Mouse (Mus musculus) embryonic facial prominence, embryonic 11.5 days (tissue): Measurements from ENCODE around the gene Sdc3. TPM values are rescaled to one million over a fixed set of nuclear protein-coding genes. Genes with fewer than 3 reads are reported as not detected.

Experiments
- ATAC-seq: fragments of 200-750 bp; cut with Nextera tagmentation; replicated peaks from 2 replicates; pipeline ENCODE4 v1.8.0; 2017; ENCODE audit warnings: low read depth; ENCODE audit not compliant: insufficient number of reproducible peaks, low FRiP score, low TSS enrichment
- DNase-seq: peaks from one replicate; pipeline ENCODE4 v3.0.0-alpha.2; 2015; ENCODE audit warnings: low spot score
- H3K27ac ChIP-seq: fragments of 300-500 bp; sonication (generic); replicated peaks from 2 replicates; pipeline ENCODE4 v1.5.1; 2014; ENCODE audit warnings: mild to moderate bottlenecking, low read depth, low read length, control low read depth
- H3K27me3 ChIP-seq: fragments of 300-500 bp; sonication (generic); 2 replicates; pipeline ENCODE4 v1.6.1; 2014; ENCODE audit warnings: mild to moderate bottlenecking, low read length, moderate library complexity, mixed read lengths; ENCODE audit not compliant: control insufficient read depth, insufficient read depth
- H3K36me3 ChIP-seq: fragments of 300-500 bp; sonication (generic); replicated peaks from 2 replicates; pipeline ENCODE4 v1.6.1; 2014; ENCODE audit warnings: low read depth, mild to moderate bottlenecking, low read length, moderate library complexity, mixed read lengths; ENCODE audit not compliant: control insufficient read depth, insufficient read depth
- H3K4me1 ChIP-seq: fragments of 300-500 bp; sonication (generic); 2 replicates; pipeline ENCODE4 v1.6.1; 2014; ENCODE audit warnings: low read length, mixed read lengths; ENCODE audit not compliant: control insufficient read depth, insufficient read depth
- H3K4me2 ChIP-seq: fragments of 300-500 bp; sonication (generic); 2 replicates; pipeline ENCODE4 v1.6.1; 2014; ENCODE audit warnings: low read depth, mild to moderate bottlenecking, control low read depth, low read length, moderate library complexity
- H3K4me3 ChIP-seq: fragments of 300-500 bp; sonication (generic); 2 replicates; pipeline ENCODE4 v1.5.1; 2014; ENCODE audit warnings: low read depth, low read length, control low read depth
- H3K9ac ChIP-seq: fragments of 300-500 bp; sonication (generic); replicated peaks from 2 replicates; pipeline ENCODE4 v1.6.1; 2014; ENCODE audit warnings: mild to moderate bottlenecking, control low read depth, low read length
- H3K9me3 ChIP-seq: fragments of 300-500 bp; sonication (generic); replicated peaks from 2 replicates; pipeline ENCODE4 v1.6.1; 2016; ENCODE audit warnings: mild to moderate bottlenecking, low read length, inconsistent platforms, mixed read lengths; ENCODE audit not compliant: control insufficient read depth
- WGBS: fragments of 180-500 bp; shearing (Covaris S2); extraction: QIAGEN DNeasy Blood & Tissue Kit; methylation state at CpG from one replicate; pipeline ENCODE4 v1.1.7; 2014; 5-methylcytosine and 5-hydroxymethylcytosine counted together
- polyA plus RNA-seq: library from polyadenylated mRNA; unstranded; fragments of >200 nt; fragmentation: Nextera tagmentation; extraction: Ambion mirVana; gene quantifications from 2 replicates; pipeline ENCODE4 v1.2.1, GENCODE M21; 2014

Gene Sdc3
- polyA plus RNA-seq, 1 experiment from 2014 or later, result 12.3 TPM

DNA sequence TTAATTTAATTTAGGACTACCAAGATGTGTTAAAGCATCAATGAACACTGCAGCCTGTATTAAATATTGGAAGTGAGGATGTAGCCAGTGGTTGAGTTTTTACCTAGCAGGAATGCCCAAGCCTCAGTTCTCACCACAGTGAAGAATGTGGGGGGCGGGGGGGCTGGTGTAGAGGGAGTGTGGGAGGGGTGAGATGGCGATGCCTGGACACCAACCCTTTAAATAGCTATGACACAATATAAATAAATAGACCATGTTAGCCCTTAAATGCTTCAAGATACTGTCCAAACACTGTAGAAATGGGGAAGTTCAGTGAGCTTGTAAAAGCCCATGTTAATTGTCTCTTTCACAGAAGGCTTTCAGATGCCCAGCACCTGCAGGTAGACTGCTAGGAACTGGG is 32.5 kb upstream of the Sdc3 start:
- H3K36me3 ChIP-seq, result peaks cover 13% of the 10 kb centered on the region
- no peak overlapping the region for H3K4me3 ChIP-seq
- 81% methylated on average over 2 of the region's 2 CpGs for WGBS
- no peak for ATAC-seq
- H3K4me1 ChIP-seq, result no peaks in the 10 kb centered on the region
- no peak overlapping the region for H3K4me2 ChIP-seq
- DNase-seq, result no peak
- H3K9ac ChIP-seq, result no peak overlapping the region
- H3K27ac ChIP-seq, result no peak overlapping the region
- H3K27me3 ChIP-seq, result no peaks in the 10 kb centered on the region
- no peaks in the 10 kb centered on the region for H3K9me3 ChIP-seq

DNA sequence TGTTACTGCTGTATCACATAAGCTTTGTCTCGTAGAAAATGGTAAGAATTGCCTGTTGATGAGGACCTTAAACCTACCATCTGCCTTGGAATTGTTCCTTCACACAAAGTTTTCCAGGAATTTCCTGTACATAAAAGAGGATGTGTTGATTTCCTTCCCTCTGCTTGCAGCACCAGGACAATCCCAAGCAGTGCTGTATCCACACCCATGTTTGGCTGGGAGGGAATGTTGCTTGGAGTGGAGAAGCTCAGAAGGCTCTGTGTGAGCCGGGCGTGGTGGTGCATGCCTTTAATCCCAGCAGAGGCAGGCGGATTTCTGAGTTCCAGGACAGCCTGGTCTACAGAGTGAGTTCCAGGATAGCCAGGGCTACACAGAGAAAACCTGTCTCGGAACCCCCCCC is 30.5 kb upstream of the Sdc3 start:
- Histone ChIP-seq H3K9ac (no peak overlapping the region), H3K4me3 (no peak overlapping the region), H3K4me2 (no peak overlapping the region), H3K27me3 (no peaks in the 10 kb centered on the region), H3K36me3 (peaks cover 13% of the 10 kb centered on the region), H3K9me3 (no peaks in the 10 kb centered on the region), H3K27ac (no peak overlapping the region), H3K4me1 (no peaks in the 10 kb centered on the region)
- no peak for ATAC-seq
- WGBS, result 86% methylated on average over 5 of the region's 5 CpGs
- DNase-seq, result no peak

DNA sequence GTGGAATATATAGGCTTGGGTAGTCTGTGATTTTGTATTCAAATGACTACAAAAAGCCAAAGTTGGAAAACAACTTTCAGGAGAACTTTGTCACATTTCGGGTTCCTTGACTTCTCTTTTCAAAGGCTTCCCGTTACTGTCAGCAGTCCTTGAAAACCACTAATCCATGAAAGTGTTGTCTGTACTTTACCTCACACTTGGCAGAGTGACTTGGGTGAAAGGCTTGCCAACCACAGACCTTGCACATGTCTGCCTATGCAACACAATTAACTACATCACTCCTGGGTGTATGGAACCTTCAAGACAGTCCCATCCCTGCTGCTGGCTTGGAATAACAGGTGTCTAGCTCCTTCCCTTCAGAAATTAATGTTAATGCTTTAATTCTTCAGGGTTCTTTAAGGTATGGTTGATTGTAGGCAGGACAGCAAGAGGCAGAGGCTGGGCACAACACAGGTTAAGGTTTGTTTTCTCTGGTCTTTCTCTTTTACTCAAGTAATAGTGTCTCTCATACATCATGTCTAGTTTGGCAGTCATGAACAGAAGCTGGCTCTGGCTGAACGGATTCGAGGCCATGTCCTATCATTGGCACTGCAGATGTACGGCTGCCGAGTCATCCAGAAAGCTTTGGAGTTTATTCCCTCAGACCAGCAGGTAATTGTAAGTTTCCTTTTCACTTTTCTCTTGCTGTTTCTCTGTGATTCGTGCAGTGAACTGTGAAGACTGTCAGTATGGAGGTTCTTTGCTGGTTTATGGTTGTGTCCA is 26.8 kb upstream of the Sdc3 start:
- Histone ChIP-seq H3K4me3 (no peak overlapping the region), H3K27ac (no peak overlapping the region), H3K36me3 (peaks cover 7% of the 10 kb centered on the region), H3K9me3 (no peaks in the 10 kb centered on the region), H3K4me1 (no peaks in the 10 kb centered on the region), H3K4me2 (no peak overlapping the region), H3K9ac (no peak overlapping the region), H3K27me3 (no peaks in the 10 kb centered on the region)
- no peak for ATAC-seq
- DNase-seq, result no peak
- WGBS, result 93% methylated on average over 7 of the region's 7 CpGs

DNA sequence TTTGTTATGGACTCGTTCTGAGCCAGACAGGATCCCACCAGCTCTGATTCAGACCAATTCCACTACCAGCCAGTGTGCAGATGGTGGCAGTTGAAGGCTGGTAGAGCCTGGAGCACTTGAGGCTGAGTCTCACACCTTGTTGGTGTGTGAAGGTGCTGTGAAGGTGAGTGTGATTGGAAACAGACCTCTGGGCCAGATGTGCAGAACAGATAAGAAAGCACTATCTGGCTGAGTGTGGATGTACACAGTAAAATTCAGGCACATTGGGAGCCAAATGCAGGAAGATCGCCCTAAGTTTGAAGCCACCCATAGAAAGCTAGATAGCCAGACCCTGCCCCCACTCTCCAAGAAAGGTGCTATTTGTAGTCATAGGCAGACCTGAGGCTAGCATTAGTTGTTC is 25.9 kb upstream of the Sdc3 start:
- no peaks in the 10 kb centered on the region for H3K9me3 ChIP-seq
- no peak overlapping the region for H3K27ac ChIP-seq
- H3K4me3 ChIP-seq, result no peak overlapping the region
- ATAC-seq, result no peak
- no peak for DNase-seq
- no peaks in the 10 kb centered on the region for H3K4me1 ChIP-seq
- H3K4me2 ChIP-seq, result no peak overlapping the region
- H3K27me3 ChIP-seq, result no peaks in the 10 kb centered on the region
- peaks cover 7% of the 10 kb centered on the region for H3K36me3 ChIP-seq
- 95% methylated on average over 1 of the region's 2 CpGs for WGBS
- H3K9ac ChIP-seq, result no peak overlapping the region

DNA sequence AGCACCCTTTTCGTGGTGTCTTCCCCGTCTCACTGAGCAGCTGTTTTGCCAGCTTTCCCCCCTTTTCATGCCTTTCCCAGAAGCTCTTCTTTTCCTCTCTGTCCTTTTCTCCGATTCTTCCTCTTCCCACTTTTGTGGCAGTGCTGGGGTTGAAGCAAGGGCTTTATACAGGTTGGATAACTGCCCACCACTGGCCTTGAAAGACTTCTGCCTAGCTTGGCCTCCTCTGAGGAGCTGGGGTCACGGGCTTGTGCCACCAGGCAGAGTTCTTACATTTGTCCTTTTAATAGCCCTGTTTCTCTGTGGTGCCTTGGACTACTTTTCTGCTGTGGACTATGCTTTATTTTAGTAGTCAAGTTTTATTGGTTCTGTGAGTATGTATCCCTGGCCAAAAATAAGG is 25.4 kb upstream of the Sdc3 start:
- Histone ChIP-seq H3K9ac (no peak overlapping the region), H3K9me3 (no peaks in the 10 kb centered on the region), H3K27ac (no peak overlapping the region), H3K4me3 (no peak overlapping the region), H3K27me3 (no peaks in the 10 kb centered on the region), H3K36me3 (peaks cover 11% of the 10 kb centered on the region), H3K4me1 (no peaks in the 10 kb centered on the region), H3K4me2 (no peak overlapping the region)
- ATAC-seq, result no peak
- WGBS, result 95% methylated on average over 4 of the region's 4 CpGs
- no peak for DNase-seq

DNA sequence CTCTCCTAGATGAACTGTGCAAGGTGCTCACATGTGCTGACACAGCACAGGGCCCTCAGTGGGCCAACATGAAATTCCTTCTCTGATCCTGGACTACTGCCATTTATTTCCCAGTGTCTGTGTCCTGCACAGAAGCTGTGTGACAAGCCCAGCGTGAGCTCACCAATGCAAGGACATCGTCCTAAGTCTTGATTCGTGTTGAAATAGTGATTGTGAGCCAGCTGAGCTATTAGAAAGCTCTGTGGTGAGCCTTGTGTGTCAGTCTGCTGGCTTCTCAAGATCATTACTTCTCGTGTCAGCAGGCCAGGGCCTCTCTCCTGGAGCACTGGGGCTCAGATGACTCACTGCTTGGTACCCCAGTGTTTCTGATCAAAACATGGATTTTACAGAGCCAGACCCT is 18.4 kb upstream of the Sdc3 start:
- Histone ChIP-seq H3K27me3 (no peaks in the 10 kb centered on the region), H3K4me3 (no peak overlapping the region), H3K4me2 (no peak overlapping the region), H3K36me3 (peaks cover 14% of the 10 kb centered on the region), H3K27ac (no peak overlapping the region), H3K4me1 (no peaks in the 10 kb centered on the region), H3K9ac (no peak overlapping the region), H3K9me3 (no peaks in the 10 kb centered on the region)
- WGBS, result 86% methylated on average over 4 of the region's 4 CpGs
- ATAC-seq, result no peak
- no peak for DNase-seq

DNA sequence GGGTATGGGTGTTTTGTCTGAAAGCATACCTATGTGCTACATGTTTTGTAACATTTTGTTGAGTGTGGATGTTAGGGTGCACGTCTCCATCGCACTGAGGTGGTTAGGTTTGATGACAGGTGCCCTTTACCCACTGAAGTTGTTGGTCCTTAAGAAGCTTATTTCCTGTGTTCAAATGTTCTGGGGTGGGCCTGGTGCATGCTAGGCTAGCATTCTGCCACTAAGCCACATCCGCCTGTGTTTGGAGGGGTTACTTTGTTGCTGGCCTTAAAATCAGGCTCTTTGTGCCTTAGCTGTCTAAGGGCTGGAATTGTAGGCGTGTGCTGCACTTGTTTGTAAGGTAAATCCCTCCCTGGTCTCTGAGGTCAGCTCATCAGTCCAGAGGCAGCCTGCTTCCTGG is 17.5 kb upstream of the Sdc3 start:
- no peak for ATAC-seq
- DNase-seq, result no peak
- H3K4me3 ChIP-seq, result no peak overlapping the region
- H3K9ac ChIP-seq, result no peak overlapping the region
- 94% methylated on average over 4 of the region's 4 CpGs for WGBS
- no peak overlapping the region for H3K27ac ChIP-seq
- H3K36me3 ChIP-seq, result peaks cover 14% of the 10 kb centered on the region
- no peaks in the 10 kb centered on the region for H3K9me3 ChIP-seq
- no peak overlapping the region for H3K4me2 ChIP-seq
- no peaks in the 10 kb centered on the region for H3K4me1 ChIP-seq
- H3K27me3 ChIP-seq, result no peaks in the 10 kb centered on the region

DNA sequence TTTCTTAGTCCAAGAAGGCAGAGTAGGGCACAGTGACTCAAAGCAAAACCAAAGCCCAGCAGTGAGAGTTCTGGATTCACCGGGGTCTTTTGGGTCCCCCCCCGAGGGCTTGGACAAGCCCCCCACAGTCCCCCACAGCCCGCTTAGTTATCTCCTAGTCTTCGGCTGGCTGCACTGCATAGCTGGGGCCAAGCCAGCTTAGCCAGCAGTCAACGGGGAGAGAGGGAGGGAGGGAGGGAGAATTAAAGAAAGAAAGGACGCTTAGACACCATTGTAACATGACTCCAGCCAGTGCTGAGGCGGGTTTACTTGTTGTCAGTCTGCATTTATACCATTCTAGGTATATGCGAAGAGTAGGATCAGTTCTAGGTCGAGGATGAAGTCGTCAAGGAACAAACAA is 14.7 kb upstream of the Sdc3 start:
- ATAC-seq, result no peak

More for the DNA sequence above, 14.7 kb upstream of the Sdc3 start:
- H3K9me3 ChIP-seq, result no peaks in the 10 kb centered on the region
- H3K4me3 ChIP-seq, result no peak overlapping the region
- H3K27me3 ChIP-seq, result no peaks in the 10 kb centered on the region
- H3K4me1 ChIP-seq, result no peaks in the 10 kb centered on the region
- no peak overlapping the region for H3K27ac ChIP-seq
- WGBS, result 67% methylated on average over 10 of the region's 10 CpGs
- H3K36me3 ChIP-seq, result peaks cover 10% of the 10 kb centered on the region
- H3K9ac ChIP-seq, result no peak overlapping the region
- DNase-seq, result no peak
- H3K4me2 ChIP-seq, result no peak overlapping the region
